Mouse (Mus musculus): ENCODE data around the gene Notch3.

The Notch3 gene

GRCm38 (mm10) chr17:32091032-32091363 lies 75.7 kb downstream of the Notch3 start:
- DNase-seq = no peak

GRCm38 (mm10) chr17:32087069-32087468 lies 79.6 kb downstream of the Notch3 start:
- DNase-seq = no peak

GRCm38 (mm10) chr17:32083351-32083750 lies 83.3 kb downstream of the Notch3 start:
- peak; percentile 65 for DNase-seq

GRCm38 (mm10) chr17:32075164-32075563 lies 91.5 kb downstream of the Notch3 start:
- DNase-seq = peak; percentile 55

- no peak for DNase-seq
Observed at GRCm38 (mm10) chr17:32074658-32075057, 92.0 kb downstream of the Notch3 start.

GRCm38 (mm10) chr17:32073359-32073758 lies 93.3 kb downstream of the Notch3 start:
- peak; percentile 87 for DNase-seq
